Mouse (Mus musculus): ENCODE results near the gene Tnni3. TPM values are rescaled to one million over a fixed set of nuclear protein-coding genes. Genes with fewer than 3 reads are reported as not detected.

Gene Tnni3
- total RNA-seq, 1 experiment from 2014 or later, result 6.1 TPM

DNA sequence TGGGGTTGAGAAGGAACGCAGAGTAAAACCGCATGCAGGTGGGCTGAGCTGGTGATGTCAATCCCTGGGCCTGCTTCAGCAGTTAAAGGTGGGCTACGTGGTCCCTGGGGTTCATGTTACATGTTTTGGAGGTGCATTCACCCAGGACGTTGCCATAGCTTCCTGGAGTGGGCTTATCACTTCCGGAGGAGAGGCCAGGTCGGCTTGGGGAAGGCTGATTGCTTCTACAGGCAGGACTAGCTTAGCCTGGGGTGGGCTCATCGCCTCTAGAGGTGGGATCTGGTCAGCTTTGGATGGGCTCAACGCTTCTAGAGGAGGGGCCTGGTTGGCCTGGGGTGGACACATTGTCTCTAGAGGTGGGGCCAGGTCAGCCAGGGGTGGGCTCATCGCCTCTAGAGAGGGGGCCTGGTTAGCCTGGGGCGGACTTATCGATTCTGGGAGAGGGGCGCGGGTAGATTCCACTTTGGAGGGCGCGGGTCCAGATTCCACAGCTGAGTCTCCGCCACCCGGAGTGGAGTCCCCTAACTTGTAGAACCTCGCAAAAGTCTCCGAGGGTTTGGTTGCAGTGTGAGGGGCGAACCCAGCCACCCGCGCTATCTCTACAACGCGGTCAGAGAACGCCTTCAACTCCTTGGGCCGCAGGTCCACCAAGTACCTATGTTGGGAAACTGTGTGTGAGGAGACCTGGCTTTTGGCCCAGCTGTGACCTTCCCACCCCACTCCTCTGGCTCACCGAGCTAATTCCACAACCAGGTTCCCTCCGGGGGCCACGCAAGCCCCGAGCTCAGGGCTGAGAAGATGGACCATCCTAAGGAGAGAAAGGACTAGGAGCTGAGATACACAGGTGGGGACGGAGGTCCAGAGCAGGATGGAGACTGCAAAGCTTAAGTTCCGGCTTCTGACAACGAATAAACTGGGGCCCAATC is 561 bp downstream of the Tnni3 start:
- no peak for ATAC-seq (replicated peaks; ENCODE audit: insufficient number of reproducible peaks, low FRiP score, low TSS enrichment, poor library complexity, severe bottlenecking)

GRCm38 (mm10) chr7:4522292-4522691 is 1.7 kb downstream of the Tnni3 start:
- ATAC-seq (replicated peaks; ENCODE audit: insufficient number of reproducible peaks, low FRiP score, low TSS enrichment, poor library complexity, severe bottlenecking), result no peak

DNA sequence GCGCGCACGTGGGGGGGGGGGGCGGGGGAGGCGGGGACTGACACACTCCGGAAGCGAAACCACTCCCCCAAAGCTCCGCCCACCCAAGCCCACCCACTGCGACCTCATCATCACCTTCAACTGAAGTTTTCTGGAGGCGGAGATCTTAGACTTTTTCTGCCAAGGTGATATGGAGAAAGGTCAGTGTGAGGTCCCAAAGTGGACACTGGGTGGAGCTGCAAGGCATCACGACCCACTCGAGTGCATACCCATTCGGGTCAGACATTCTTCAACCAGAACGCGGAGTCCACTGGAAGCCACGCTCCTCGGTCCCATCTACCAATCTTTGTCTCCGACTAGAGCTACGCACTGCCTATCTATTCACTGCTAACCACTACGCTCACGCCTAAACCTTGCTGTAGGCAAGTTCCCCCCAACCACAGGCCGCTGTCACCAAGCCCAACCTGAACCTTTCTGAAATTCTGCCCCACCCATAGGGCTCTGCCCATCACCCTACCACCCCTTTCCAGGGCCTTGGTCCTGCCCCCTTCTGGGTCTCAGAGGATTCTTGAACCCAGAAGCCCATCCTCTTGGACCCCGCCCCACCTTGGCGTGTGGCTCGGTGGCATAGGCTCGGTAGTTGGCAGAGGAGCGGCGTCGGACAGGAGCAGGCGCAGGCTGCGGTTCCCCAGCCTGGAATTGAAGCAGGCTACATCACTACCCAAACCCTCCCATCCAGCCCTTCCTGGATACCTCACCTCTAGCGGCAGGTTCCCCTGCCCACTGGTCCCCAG is 2.6 kb downstream of the Tnni3 start:
- ATAC-seq (replicated peaks; ENCODE audit: insufficient number of reproducible peaks, low FRiP score, low TSS enrichment, poor library complexity, severe bottlenecking), result no peak

DNA sequence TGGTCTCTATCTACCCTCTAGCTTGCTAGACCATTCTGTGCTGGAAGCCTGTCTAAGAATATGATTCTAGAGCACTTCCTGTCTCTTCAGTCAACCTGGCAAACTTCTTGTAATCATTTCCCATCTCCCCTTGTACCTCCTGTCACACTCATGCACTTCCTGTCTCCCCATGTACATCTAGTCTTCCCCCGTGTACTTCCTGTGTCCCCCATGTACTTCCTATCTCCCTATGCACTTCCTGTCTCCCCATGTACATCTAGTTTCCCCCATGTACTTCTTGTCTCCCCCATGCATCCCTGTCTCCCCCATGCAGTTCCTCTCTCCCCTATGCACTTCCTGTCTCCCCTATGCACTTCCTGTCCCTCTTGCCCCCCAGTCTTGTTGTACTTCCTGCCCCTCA is 5.5 kb downstream of the Tnni3 start:
- ATAC-seq (replicated peaks; ENCODE audit: insufficient number of reproducible peaks, low FRiP score, low TSS enrichment, poor library complexity, severe bottlenecking), result no peak

GRCm38 (mm10) chr7:4516332-4517050 is 7.5 kb downstream of the Tnni3 start, which contains the start of gene Tnnt1:
Tnnt1 (minus strand) TSS chr7:4516382.
- no peak for ATAC-seq (replicated peaks; ENCODE audit: insufficient number of reproducible peaks, low FRiP score, low TSS enrichment, poor library complexity, severe bottlenecking)

DNA sequence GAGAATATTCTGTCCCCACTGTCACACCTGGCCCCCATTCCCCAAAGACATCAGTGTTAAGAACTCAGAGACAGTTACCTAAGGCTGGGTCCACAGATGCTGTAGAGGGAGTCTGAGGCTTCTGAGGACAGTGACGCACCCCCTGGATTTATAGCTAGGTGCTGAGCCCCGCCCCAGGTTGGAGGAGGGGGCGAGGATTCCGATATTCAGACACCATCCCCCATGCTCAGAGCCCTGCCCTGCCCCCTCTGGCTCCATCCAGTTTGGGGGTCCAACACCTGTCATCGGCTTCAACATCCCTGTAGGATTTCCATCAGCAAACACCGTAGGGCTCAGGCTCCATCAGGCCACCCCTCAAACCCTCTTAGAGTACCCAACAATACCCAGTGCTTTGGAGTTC is 8.2 kb downstream of the Tnni3 start:
- ATAC-seq (replicated peaks; ENCODE audit: insufficient number of reproducible peaks, low FRiP score, low TSS enrichment, poor library complexity, severe bottlenecking), result no peak

DNA sequence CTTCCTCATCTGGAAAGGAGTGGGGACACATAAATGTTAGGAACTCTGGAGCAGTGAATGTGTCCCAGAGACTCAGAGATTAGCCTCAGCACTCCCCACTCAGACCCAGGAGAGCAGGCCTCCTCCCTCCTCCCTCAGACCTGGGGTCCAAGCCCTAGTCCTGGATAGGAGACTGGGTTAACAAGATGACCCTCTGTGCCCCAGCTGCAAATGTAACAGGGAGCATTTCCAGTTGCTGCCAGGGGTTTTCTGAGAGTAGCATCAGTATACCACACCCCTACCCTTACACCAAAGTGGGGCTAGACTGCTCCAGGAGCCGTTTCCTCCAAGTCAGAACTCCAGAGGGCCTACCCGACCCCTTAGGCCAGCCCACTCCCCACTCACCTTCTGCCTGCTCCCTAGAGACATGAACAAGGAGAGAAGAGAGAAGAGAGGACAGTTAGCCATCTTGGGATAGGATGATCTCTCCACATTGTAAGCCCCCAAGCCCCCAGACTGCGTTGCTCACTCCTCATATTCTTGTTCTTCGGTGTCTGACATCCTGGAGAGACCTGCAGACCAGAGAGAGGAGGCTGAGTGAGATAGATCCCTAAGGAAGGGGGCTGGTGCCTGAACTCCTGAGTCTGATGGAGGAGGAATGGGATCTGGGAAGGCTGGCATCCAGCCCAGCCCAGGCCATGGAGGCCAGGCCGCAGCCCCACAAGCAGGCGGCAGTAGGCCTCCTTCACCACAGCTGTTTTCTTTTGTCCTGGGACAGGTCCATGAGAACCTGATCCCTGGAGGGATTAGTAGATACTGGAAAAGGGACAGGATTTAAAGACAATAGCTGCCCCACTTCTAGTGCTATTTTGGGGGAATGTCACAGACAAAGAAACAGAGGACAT is 10.0 kb downstream of the Tnni3 start:
- ATAC-seq (replicated peaks; ENCODE audit: insufficient number of reproducible peaks, low FRiP score, low TSS enrichment, poor library complexity, severe bottlenecking), result no peak

DNA sequence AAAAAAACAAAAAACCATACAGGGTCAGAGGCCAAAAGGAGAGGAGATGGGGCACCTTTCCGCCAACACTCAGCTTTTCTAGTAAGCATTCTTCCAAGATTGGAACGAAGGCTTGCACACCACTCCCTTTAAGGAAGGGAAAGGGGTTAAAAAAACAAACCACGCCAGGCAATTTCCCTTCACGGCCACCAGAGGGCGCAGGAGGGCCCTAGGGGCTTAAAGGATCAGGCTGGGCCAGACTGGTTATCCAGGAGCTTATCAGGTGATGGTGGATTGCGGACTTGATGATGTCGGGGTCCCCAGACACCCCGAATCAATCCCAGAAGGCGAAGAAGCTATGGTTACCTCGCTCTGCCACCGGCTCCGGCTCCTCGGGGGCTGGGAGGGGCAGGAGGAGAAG is 10.8 kb downstream of the Tnni3 start:
- ATAC-seq (replicated peaks; ENCODE audit: insufficient number of reproducible peaks, low FRiP score, low TSS enrichment, poor library complexity, severe bottlenecking), result peak; percentile 60

GRCm38 (mm10) chr7:4511489-4512224 is 12.4 kb downstream of the Tnni3 start:
- no peak for ATAC-seq (replicated peaks; ENCODE audit: insufficient number of reproducible peaks, low FRiP score, low TSS enrichment, poor library complexity, severe bottlenecking)

DNA sequence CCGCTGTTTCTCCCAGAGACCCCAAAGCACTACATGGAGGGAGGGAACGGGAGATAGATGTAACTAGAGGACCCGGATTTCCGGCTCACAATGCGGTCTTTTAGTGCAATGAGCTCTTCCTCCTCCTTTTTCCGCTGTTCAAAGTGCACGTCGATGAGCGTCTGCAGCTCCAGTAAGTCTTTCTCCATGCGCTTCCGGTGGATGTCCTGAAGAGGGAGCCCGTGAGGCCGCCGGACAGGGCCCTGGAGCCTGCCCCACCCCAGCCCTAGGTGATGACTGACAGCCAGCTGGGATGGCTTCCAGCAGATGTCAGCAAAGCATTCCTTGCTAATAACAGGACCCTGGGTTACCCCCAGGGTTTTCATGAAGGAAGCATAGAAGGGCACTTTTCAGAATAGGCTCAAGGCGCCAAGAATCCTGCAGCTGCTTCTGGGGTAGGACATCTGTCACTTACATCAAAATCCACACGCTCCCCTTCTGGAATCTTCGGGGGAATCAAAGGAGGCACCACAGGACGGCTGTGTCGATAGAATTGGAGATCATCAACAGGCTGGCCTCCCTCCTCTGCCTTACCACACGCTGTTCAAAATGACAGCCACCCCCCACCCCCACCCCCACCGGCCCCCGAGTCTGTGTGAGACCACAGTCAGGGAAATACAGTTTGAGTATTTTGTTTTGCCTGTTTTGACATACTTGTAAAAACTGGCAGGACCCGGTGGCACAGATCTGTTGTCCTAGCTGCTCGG is 14.0 kb downstream of the Tnni3 start:
- peak; percentile 78 for ATAC-seq (replicated peaks; ENCODE audit: insufficient number of reproducible peaks, low FRiP score, low TSS enrichment, poor library complexity, severe bottlenecking)

GRCm38 (mm10) chr7:4508739-4509116 is 15.3 kb downstream of the Tnni3 start:
- no peak for ATAC-seq (replicated peaks; ENCODE audit: insufficient number of reproducible peaks, low FRiP score, low TSS enrichment, poor library complexity, severe bottlenecking)

- no peak for ATAC-seq (replicated peaks; ENCODE audit: insufficient number of reproducible peaks, low FRiP score, low TSS enrichment, poor library complexity, severe bottlenecking)
Measured at GRCm38 (mm10) chr7:4508062-4508738, 15.8 kb downstream of the Tnni3 start.

DNA sequence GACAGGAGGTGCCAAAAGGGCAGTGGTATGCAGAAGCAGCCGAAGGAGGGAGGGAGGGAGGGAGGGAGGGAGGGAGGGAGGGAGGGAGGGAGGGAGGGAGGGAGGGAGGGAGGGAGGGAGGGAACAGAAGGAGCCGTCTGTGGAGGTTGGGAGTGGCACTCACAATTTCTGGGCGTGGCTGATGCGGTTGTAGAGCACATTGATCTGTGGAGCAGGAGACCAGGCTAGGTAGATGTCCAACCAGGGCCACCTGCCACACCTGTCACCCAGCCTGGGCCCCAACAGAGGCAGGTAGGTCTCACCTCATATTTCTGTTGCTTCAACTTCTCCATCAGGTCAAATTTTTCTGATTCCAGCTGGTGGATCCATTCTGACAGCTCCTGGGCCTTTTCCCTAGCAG is 16.8 kb downstream of the Tnni3 start:
- ATAC-seq (replicated peaks; ENCODE audit: insufficient number of reproducible peaks, low FRiP score, low TSS enrichment, poor library complexity, severe bottlenecking), result no peak

DNA sequence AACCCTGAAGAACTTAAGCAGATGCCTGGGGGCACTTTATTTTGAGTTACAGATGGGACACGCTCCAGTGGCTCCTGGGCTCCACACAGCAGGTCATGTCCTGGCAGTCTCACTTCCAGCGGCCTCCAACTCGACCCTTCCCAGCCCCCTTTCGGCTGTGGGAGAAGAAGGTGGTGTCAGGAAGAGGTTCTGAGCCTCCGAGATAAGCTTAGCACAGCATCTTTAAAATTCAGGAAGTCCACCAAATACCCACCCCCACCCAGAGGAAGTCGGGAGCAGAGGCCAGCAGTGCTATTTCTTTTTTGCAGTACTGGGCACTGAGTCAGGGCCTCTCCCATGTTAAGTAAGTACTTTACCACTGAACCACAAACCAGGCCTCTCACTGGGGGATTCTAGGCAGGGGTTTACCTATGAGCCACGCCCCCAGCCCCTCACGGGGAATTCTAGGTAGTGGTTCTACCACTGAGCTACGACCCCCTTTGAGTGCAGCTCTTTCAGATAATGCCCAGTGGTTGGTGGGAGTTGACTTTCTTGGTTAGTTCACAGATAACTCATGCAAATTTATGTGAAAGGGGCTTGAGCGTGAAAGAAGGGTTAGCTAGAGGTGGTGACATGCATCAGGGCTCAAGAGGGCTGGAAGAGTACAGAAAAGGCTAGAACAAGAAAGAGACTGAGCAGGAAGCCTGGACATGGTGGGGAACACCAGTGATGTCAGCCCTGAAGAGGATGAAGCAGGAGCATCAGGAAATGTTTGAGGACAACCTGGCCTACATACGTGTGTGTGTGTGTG is 19.2 kb downstream of the Tnni3 start:
- ATAC-seq (replicated peaks; ENCODE audit: insufficient number of reproducible peaks, low FRiP score, low TSS enrichment, poor library complexity, severe bottlenecking), result peak; percentile 44; the same call in 1 of the 2 replicates

DNA sequence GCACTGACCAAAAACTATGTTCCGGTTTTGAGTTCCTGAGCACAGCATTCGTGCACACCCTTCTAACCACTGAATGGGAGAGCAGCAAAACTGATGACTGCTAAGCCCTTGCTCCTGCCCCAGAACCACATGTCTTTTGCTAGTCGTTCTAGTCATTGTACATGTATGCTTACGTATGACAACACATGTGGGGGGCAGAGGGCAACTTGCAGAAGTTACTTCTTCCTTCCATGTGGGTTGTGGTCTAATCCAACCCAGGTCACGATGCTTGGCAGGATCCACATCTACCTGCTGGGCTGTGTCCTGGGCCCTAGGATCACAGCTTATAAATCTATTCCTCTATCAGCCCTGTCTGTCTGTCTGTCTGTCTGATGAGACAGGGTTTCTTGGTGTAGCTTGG is 20.2 kb downstream of the Tnni3 start:
- ATAC-seq (replicated peaks; ENCODE audit: insufficient number of reproducible peaks, low FRiP score, low TSS enrichment, poor library complexity, severe bottlenecking), result peak; percentile 23; the same call in 1 of the 2 replicates

GRCm38 (mm10) chr7:4503100-4503499 is 20.9 kb downstream of the Tnni3 start:
- no peak for ATAC-seq (replicated peaks; ENCODE audit: insufficient number of reproducible peaks, low FRiP score, low TSS enrichment, poor library complexity, severe bottlenecking)

All from monocyte, adult 5-6 weeks (primary cell).